Mouse (Mus musculus): ENCODE results near the gene Efs.
"Not testable (repeated sequence)": the region's sequence is repeated elsewhere in the genome, so short reads cannot be mapped to it uniquely, and the experiment has no call there.

Efs gene

GRCm38 (mm10) chr14:54925349-54926342 is at the start of gene Efs:
Gene Efs, minus strand, starts transcription at chr14:54926126.
- DNase-seq, result peak; percentile 51

GRCm38 (mm10) chr14:54974068-54974791 is 48.3 kb upstream of the Efs start:
- DNase-seq, result peak; percentile 42

- not testable (repeated sequence) for DNase-seq
Observed at GRCm38 (mm10) chr14:54972786-54973185, 46.9 kb upstream of the Efs start.

GRCm38 (mm10) chr14:54968344-54968743 is 42.4 kb upstream of the Efs start:
- DNase-seq, result no peak

GRCm38 (mm10) chr14:54967874-54968273 is 41.9 kb upstream of the Efs start:
- DNase-seq, result no peak

- DNase-seq, result no peak
Observed at GRCm38 (mm10) chr14:54966320-54966977, 40.5 kb upstream of the Efs start, which contains the start of gene Myh6. Gene Myh6, minus strand, starts transcription at chr14:54966927.

- DNase-seq, result no peak
Observed at GRCm38 (mm10) chr14:54965631-54966030, 39.7 kb upstream of the Efs start.

GRCm38 (mm10) chr14:54965044-54965443 is 39.1 kb upstream of the Efs start:
- DNase-seq, result no peak

- no peak for DNase-seq
Observed at GRCm38 (mm10) chr14:54963727-54964126, 37.8 kb upstream of the Efs start.

- DNase-seq, result no peak
Observed at GRCm38 (mm10) chr14:54962714-54963113, 36.8 kb upstream of the Efs start.

GRCm38 (mm10) chr14:54961487-54961886 is 35.6 kb upstream of the Efs start:
- no peak for DNase-seq

GRCm38 (mm10) chr14:54960769-54961168 is 34.8 kb upstream of the Efs start:
- DNase-seq, result no peak

GRCm38 (mm10) chr14:54959853-54960613 is 34.1 kb upstream of the Efs start:
- DNase-seq, result not testable (repeated sequence)

- DNase-seq, result no peak
Observed at GRCm38 (mm10) chr14:54959197-54959596, 33.3 kb upstream of the Efs start.

- DNase-seq, result no peak
Observed at GRCm38 (mm10) chr14:54958503-54958902, 32.6 kb upstream of the Efs start.

GRCm38 (mm10) chr14:54956533-54956932 is 30.6 kb upstream of the Efs start:
- DNase-seq, result no peak

- no peak for DNase-seq
Observed at GRCm38 (mm10) chr14:54955481-54955880, 29.6 kb upstream of the Efs start.

- DNase-seq, result no peak
Observed at GRCm38 (mm10) chr14:54954474-54954873, 28.5 kb upstream of the Efs start.

GRCm38 (mm10) chr14:54953664-54954206 is 27.8 kb upstream of the Efs start:
- no peak for DNase-seq

- no peak for DNase-seq
Observed at GRCm38 (mm10) chr14:54951587-54951986, 25.7 kb upstream of the Efs start.

GRCm38 (mm10) chr14:54950493-54950892 is 24.6 kb upstream of the Efs start:
- DNase-seq, result no peak

GRCm38 (mm10) chr14:54948781-54949180 is 22.9 kb upstream of the Efs start:
- DNase-seq, result no peak

Measured in right cerebral cortex, postnatal 4 days (tissue).